Mouse (Mus musculus) brain, embryonic 14.5 days (tissue): ENCODE measurements around the gene Srebf2.

ENCODE experiments used
- CTCF ChIP-seq: fragments of 200-500 bp; IDR thresholded peaks from 2 replicates; pipeline ENCODE4 v1.5.1; 2012; ENCODE audit warnings: inconsistent platforms, mild to moderate bottlenecking, moderate library complexity, borderline replicate concordance; ENCODE audit not compliant: insufficient read depth, insufficient read length; ENCODE audit errors: extremely low read depth
- POLR2A ChIP-seq: fragments of 200-500 bp; IDR thresholded peaks from 2 replicates; pipeline ENCODE4 v1.6.1; 2012; ENCODE audit warnings: mild to moderate bottlenecking, inconsistent platforms, borderline replicate concordance; ENCODE audit not compliant: poor library complexity, insufficient read depth, insufficient read length, severe bottlenecking; ENCODE audit errors: extremely low read depth

DNA sequence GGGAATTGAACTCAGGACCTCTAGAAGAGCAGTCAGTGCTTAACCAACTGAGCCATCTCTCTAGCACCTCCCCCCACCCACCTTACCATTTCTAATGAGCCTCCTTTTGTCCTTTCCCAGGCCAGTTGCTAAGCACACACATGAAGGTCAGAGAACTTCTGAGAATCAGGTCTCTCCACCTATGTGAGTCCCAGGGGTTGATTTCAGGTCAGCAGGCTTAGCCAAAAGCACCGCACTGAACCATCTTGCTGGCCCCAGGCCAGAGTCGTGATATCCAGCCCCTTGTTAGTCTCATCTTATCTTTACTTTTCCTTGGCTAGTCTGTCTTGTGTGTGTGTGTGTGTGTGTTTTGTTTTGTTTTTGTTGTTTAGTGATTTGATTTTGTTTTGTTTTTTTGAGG lies 1.6 kb upstream of the Srebf2 start:
- no peak for TF ChIP-seq POLR2A
- no peak for TF ChIP-seq CTCF
